Mouse (Mus musculus): ENCODE data around the gene Tmem170. TPM values are rescaled to one million over a fixed set of nuclear protein-coding genes. Genes with fewer than 3 reads are reported as not detected.

The Tmem170 gene
- polyA plus RNA-seq (2017; shearing (Covaris generic)), result 1 to 10 TPM; 7.5 to 9.2 TPM

DNA sequence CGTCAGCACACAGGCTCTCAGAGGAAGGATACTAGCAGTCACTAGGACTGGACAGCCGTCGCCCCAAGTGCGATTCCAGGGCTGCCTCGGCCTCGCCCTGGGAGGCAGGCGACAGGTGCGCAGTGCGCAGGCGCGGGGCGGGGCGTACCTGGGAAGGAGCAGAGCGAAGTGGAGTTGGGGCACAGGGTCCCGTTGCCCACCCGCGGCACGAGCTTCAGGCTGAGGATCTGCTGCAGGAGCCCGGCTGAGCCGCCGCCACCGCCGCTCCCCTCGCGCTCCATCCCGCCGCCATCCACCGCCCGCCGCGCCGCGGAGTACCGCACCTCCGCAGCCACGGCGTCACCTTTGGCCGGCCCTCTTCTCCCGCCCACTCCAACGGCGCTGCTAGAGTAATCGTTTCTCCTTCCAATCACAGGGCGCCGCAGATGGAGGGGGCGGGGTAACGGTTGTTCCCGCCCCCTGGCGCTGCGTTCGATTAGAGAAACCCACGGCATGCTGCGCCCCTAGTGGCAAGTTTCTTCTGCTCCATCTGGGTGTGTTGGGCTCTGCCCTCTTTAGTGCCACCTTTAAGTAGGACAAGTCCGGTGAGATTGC, at the start of gene Tmem170:
TSS of gene Tmem170 (minus strand) at position 396 of the 594 bp plus-strand sequence.
- ATAC-seq, result peak; percentile 97

- ATAC-seq, result no peak
These were observed 48.4 kb upstream of the Tmem170 start for GRCm38 (mm10) chr8:111924976-111925375.

- peak; percentile 81 for ATAC-seq
These were observed 46.8 kb upstream of the Tmem170 start for GRCm38 (mm10) chr8:111923383-111923804.

DNA sequence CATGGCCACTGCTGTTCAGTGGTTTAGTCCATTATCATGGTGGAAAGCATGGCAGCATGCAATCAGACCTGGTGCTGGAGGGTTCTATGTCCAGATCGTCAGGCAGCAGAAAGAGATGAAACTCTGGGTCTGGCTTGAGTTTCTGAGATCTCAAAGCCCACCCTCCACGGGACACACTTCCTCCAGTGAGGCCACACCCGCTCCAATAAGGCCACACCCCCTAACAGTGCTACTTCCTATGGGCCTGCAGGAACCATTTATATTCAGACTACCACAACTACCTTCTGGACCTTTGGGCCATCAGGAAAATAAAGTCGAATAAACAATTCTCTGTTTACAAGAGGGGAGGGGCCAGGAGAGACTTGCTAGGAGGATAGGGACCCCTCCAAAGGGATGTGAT, 44.4 kb upstream of the Tmem170 start:
- no peak for ATAC-seq

DNA sequence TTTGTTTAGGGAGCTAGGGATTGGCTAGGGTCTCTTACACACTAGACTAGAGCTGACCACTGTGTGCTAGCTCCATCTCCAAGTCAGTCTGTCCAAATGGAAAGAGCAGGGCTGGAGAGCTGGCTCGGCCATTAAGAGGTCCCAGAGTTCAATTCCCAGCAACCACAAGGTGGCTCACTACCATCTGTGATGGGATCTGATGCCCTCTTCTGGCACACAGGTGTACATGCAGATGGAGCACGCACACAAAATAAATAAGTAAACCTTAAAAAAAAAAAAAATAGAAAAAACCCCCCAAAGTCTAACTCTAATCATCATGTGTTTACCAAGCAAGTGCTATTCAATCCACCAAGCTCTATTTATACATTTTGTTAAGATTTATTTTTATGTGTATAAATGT, 43.1 kb upstream of the Tmem170 start:
- no peak for ATAC-seq

DNA sequence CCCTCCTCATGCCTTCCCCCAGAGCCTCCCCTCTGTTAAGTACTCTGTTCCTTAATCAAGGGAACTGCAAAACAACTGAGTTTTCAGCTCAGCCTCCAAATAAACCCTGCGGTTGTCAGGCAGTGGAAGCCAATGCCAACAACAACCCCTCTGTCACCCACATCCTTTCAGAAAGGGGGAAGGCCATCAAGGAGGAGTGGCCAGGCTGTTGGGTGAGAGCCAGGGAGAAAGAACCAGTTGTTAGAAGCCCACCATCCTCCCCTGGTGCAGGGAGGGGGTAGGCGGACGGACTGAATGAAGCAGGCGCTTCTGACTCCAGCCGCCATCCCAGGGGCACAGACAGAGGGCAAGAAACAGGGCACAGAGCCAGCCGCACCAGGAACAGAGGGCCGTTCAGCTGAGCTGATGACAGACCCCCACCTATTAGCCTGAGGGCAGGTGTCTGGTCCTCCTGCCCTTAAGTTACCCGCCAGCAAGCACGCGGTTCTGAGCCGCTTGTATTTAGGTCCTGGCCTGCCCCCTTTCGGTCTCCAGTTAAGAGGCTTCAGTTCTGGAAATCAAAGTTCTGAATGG, 36.4 kb upstream of the Tmem170 start:
- ATAC-seq, result no peak

GRCm38 (mm10) chr8:111911572-111911971, 35.0 kb upstream of the Tmem170 start:
- ATAC-seq, result no peak

DNA sequence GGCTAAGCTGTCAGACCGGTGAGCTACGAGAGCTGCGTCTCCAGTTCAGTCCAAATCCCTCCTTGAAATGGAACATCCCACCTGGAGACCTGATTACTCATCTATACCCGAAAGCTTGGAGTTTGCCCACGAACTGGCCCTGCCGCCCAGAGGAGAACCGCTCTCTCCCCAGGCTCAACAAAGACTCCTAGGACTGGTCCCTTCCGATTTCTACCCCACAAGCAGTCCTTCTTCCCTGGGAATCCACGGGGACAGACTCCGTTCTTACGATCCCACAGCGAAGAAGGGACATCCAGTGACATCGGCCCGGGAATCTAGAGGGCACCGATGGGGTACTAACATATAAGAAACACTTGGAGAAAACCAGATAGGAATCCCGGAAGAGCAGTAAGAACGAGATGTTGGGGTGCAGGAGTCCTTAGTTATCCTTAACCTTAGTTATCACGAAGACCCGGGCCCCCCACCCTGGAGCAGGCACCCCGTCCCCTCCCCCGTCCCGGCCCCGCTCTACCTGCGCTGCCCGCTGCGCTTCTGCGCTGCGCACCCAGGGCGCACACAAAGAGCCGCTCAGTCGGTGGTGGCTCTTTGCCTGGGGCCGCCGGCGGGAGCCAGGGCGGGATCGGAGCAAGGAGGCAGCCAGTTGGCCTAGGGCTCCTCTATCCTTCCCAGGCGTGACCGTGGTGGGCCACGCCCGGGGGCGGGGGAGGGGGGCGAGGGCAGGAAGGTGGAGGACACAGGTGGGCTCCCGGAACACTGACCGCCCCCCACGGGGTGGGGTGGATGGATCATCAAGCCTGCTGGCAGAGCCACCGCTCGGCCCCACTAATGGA, 33.3 kb upstream of the Tmem170 start, which contains the start of gene Chst5:
TSS of gene Chst5 (minus strand) at position 827 of the 830 bp plus-strand sequence.
- ATAC-seq, result no peak

GRCm38 (mm10) chr8:111905500-111906121, 29.1 kb upstream of the Tmem170 start:
- no peak for ATAC-seq

GRCm38 (mm10) chr8:111902080-111902479, 25.5 kb upstream of the Tmem170 start:
- ATAC-seq, result no peak

DNA sequence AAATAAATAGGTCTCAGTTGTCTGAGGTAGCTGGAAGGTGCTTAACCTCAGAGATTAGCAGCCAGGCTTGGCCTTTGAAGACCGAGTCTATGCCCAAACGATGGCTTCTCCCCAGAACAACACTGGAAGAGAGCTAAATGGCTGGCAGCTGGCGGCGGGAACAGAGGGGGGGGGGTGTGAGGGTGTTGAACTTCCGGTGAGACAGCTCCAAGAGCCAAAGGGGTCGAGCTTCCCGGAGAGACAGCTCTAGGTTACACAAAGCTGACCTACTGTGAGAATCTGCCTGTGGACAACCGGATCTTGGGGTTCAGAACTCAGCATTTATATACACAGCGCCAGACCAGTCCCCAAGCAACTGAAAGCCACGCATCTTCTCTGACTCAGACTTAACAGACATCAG, 22.0 kb upstream of the Tmem170 start:
- no peak for ATAC-seq

GRCm38 (mm10) chr8:111894955-111895354, 18.4 kb upstream of the Tmem170 start:
- no peak for ATAC-seq

GRCm38 (mm10) chr8:111892615-111893014, 16.1 kb upstream of the Tmem170 start:
- ATAC-seq, result no peak

DNA sequence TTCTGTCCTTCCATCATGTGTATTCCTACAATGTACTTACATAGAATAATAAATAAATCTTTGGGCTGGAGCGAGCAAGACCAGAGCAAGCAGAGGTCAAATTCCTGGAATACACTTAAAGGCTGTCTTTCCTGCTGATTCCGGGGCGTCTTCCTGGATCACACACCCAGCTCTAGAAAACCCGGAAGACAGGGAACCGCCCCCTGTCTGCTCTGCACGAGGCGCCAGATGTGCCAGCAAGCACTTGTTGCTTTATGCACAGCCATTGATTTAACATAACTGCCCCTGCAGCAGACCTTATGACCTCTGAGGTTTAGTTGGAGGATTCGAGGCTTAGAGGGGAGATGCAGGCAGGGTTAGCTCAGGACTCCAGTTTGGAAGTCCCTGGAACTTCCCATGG, 15.4 kb upstream of the Tmem170 start:
- ATAC-seq, result no peak

DNA sequence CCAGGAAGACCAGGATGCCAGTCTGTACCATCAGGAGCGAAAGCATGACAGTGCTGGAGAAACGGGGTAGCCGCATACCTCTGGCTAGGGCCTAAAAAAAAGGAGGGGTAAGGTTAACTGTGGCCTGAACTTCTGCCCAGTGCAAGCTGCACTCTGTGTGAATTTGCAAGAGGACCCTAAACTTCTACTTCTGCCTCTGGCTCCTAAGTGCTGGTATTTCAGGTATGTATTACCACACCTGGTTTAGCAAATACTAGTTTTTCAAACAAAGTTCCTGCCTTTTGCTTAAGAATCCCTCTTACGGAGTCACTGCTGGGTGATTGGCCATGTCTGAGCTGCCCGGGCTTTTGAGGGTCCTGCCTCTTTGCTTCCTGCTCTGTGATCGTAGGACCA, 14.4 kb upstream of the Tmem170 start:
- no peak for ATAC-seq

GRCm38 (mm10) chr8:111889931-111890910, 13.7 kb upstream of the Tmem170 start:
- ATAC-seq, result no peak

- ATAC-seq, result no peak
These were observed 11.6 kb upstream of the Tmem170 start for GRCm38 (mm10) chr8:111888091-111888650.

GRCm38 (mm10) chr8:111887479-111887878, 10.9 kb upstream of the Tmem170 start:
- ATAC-seq, result no peak

- ATAC-seq, result no peak
These were observed 7.1 kb upstream of the Tmem170 start for GRCm38 (mm10) chr8:111883615-111884014.

- peak; percentile 50 for ATAC-seq
These were observed 5.0 kb upstream of the Tmem170 start for GRCm38 (mm10) chr8:111881591-111881990.

GRCm38 (mm10) chr8:111877711-111878110, 1.2 kb upstream of the Tmem170 start:
- no peak for ATAC-seq

- peak; percentile 17 for ATAC-seq
These were observed 792 bp downstream of the Tmem170 start for GRCm38 (mm10) chr8:111875758-111876157.
